Mouse (Mus musculus) forebrain, embryonic 15.5 days (tissue): Measurements from ENCODE around the gene Gnai2. TPM values are rescaled to one million over a fixed set of nuclear protein-coding genes. Genes with fewer than 3 reads are reported as not detected.
A peak's percentile ranks its signal among the peaks of the same experiment; 100 is the strongest.

Experiments
- ATAC-seq: fragments of 200-750 bp; cut with Nextera tagmentation; replicated peaks from 2 replicates; pipeline ENCODE4 v1.8.0; 2017; ENCODE audit warnings: mild to moderate bottlenecking, moderate TSS enrichment, moderate library complexity
- H3K27ac ChIP-seq: fragments of 300-500 bp; sonication (generic); replicated peaks from 2 replicates; pipeline ENCODE4 v1.5.1; 2015; ENCODE audit warnings: mild to moderate bottlenecking, inconsistent platforms
- H3K27me3 ChIP-seq: fragments of 300-500 bp; sonication (generic); 2 replicates; pipeline ENCODE4 v1.6.1; 2015; ENCODE audit warnings: inconsistent platforms
- H3K36me3 ChIP-seq: fragments of 300-500 bp; sonication (generic); 2 replicates; pipeline ENCODE4 v1.6.1; 2015; ENCODE audit warnings: mild to moderate bottlenecking, inconsistent platforms
- H3K4me1 ChIP-seq: fragments of 300-500 bp; sonication (generic); 2 replicates; pipeline ENCODE4 v1.6.1; 2015; ENCODE audit warnings: inconsistent platforms
- H3K4me2 ChIP-seq: fragments of 300-500 bp; sonication (generic); replicated peaks from 2 replicates; pipeline ENCODE4 v1.6.1; 2015; ENCODE audit warnings: mild to moderate bottlenecking, inconsistent platforms
- H3K4me3 ChIP-seq: fragments of 300-500 bp; sonication (generic); 2 replicates; pipeline ENCODE4 v1.5.1; 2015; ENCODE audit warnings: mild to moderate bottlenecking, inconsistent platforms
- H3K9ac ChIP-seq: fragments of 300-500 bp; sonication (generic); replicated peaks from 2 replicates; pipeline ENCODE4 v1.6.1; 2015; ENCODE audit warnings: mild to moderate bottlenecking, inconsistent platforms
- H3K9me3 ChIP-seq: fragments of 300-500 bp; sonication (generic); 2 replicates; pipeline ENCODE4 v1.6.1; 2016; ENCODE audit warnings: inconsistent platforms
- WGBS: fragments of 180-500 bp; shearing (Covaris S2); methylation state at CpG from one replicate; pipeline ENCODE4 v1.1.7; 2015; ENCODE audit warnings: mixed read lengths; 5-methylcytosine and 5-hydroxymethylcytosine counted together
- polyA plus RNA-seq: library from polyadenylated mRNA; unstranded; fragments of >200 nt; fragmentation: Nextera tagmentation; extraction: Ambion mirVana; gene quantifications from 2 replicates; pipeline ENCODE4 v1.2.1, GENCODE M21; 2015

Gnai2 gene
- polyA plus RNA-seq, 1 experiment from 2014 or later: 338 TPM

- 78% methylated on average over 4 of the region's 4 CpGs for WGBS
- no peaks in the 10 kb centered on the region for H3K27me3 ChIP-seq
- H3K4me2 ChIP-seq: no peak overlapping the region
- ATAC-seq: no peak
- H3K27ac ChIP-seq: no peak overlapping the region
- no peak overlapping the region for H3K4me3 ChIP-seq
- H3K4me1 ChIP-seq: peaks cover 24% of the 10 kb centered on the region
- peaks cover 52% of the 10 kb centered on the region for H3K36me3 ChIP-seq
- no peak overlapping the region for H3K9ac ChIP-seq
- H3K9me3 ChIP-seq: no peaks in the 10 kb centered on the region
Measured at GRCm38 (mm10) chr9:107615035-107615434, 20.1 kb downstream of the Gnai2 start.

- no peaks in the 10 kb centered on the region for H3K9me3 ChIP-seq
- peaks cover 34% of the 10 kb centered on the region for H3K36me3 ChIP-seq
- peak overlapping the region; percentile 98 for H3K27ac ChIP-seq
- peak overlapping the region; percentile 39 for H3K4me3 ChIP-seq
- peak overlapping the region; percentile 72 for H3K4me2 ChIP-seq
- H3K4me1 ChIP-seq: peaks cover 22% of the 10 kb centered on the region
- peak overlapping the region; percentile 62 for H3K9ac ChIP-seq
- 8% methylated on average over 12 of the region's 12 CpGs for WGBS
- H3K27me3 ChIP-seq: no peaks in the 10 kb centered on the region
- ATAC-seq: peak; percentile 34
Measured at GRCm38 (mm10) chr9:107612945-107613569, 22.1 kb downstream of the Gnai2 start.

GRCm38 (mm10) chr9:107612191-107612944 is 22.8 kb downstream of the Gnai2 start:
- Histone ChIP-seq H3K27me3 (no peaks in the 10 kb centered on the region), H3K4me2 (peak overlapping the region; percentile 72), H3K9me3 (no peaks in the 10 kb centered on the region), H3K27ac (peak overlapping the region; percentile 98), H3K4me3 (peak overlapping the region; percentile 39), H3K9ac (peak overlapping the region; percentile 62), H3K36me3 (peaks cover 29% of the 10 kb centered on the region), H3K4me1 (peaks cover 25% of the 10 kb centered on the region)
- peak; percentile 94 for ATAC-seq
- WGBS: under 1% methylated on average over 46 of the region's 48 CpGs

GRCm38 (mm10) chr9:107611456-107612190 is 23.5 kb downstream of the Gnai2 start:
- H3K27me3 ChIP-seq: no peaks in the 10 kb centered on the region
- 62% methylated on average over 6 of the region's 6 CpGs for WGBS
- H3K4me1 ChIP-seq: peaks cover 25% of the 10 kb centered on the region
- peaks cover 25% of the 10 kb centered on the region for H3K36me3 ChIP-seq
- no peaks in the 10 kb centered on the region for H3K9me3 ChIP-seq
- H3K4me3 ChIP-seq: peak overlapping the region; percentile 39; the same call in 1 of the 2 replicates
- H3K4me2 ChIP-seq: peak overlapping the region; percentile 72
- H3K9ac ChIP-seq: peak overlapping the region; percentile 62
- 0 out of 2 replicates have a peak, but pooled peaks have one; percentile 0 for ATAC-seq
- H3K27ac ChIP-seq: peak overlapping the region; percentile 98

GRCm38 (mm10) chr9:107609433-107609830 is 25.7 kb downstream of the Gnai2 start:
- H3K27me3 ChIP-seq: no peaks in the 10 kb centered on the region
- H3K9me3 ChIP-seq: no peaks in the 10 kb centered on the region
- no peak overlapping the region for H3K4me3 ChIP-seq
- WGBS: 60% methylated on average over 4 of the region's 4 CpGs
- H3K4me1 ChIP-seq: peaks cover 29% of the 10 kb centered on the region
- no peak for ATAC-seq
- no peak overlapping the region for H3K27ac ChIP-seq
- H3K9ac ChIP-seq: no peak overlapping the region
- no peak overlapping the region for H3K4me2 ChIP-seq
- H3K36me3 ChIP-seq: peaks cover 3% of the 10 kb centered on the region; the same call in 1 of the 2 replicates

- no peak for ATAC-seq
- H3K9ac ChIP-seq: no peak within 1 kb of the TSS
- H3K4me3 ChIP-seq: no peak within 1 kb of the TSS
- 0 out of 2 replicates have a peak, but pooled peaks cover 2% of the 10 kb centered on the region for H3K36me3 ChIP-seq
- 36% methylated on average over 12 of the region's 12 CpGs for WGBS
- no peak within 1 kb of the TSS for H3K27ac ChIP-seq
- no peak within 1 kb of the TSS for H3K4me2 ChIP-seq
- peaks cover 29% of the 10 kb centered on the region for H3K4me1 ChIP-seq
- no peaks in the 10 kb centered on the region for H3K27me3 ChIP-seq
- H3K9me3 ChIP-seq: no peaks in the 10 kb centered on the region
Measured at GRCm38 (mm10) chr9:107608741-107609432, 26.3 kb downstream of the Gnai2 start, which contains the start of gene Sema3b. Gene Sema3b, minus strand, starts transcription at chr9:107609229.

- H3K4me2 ChIP-seq: no peak overlapping the region
- no peak overlapping the region for H3K27ac ChIP-seq
- H3K4me3 ChIP-seq: no peak overlapping the region
- H3K27me3 ChIP-seq: no peaks in the 10 kb centered on the region
- no peaks in the 10 kb centered on the region for H3K36me3 ChIP-seq
- no peak for ATAC-seq
- WGBS: 59% methylated on average over 9 of the region's 9 CpGs
- no peak overlapping the region for H3K9ac ChIP-seq
- no peaks in the 10 kb centered on the region for H3K9me3 ChIP-seq
- peaks cover 24% of the 10 kb centered on the region for H3K4me1 ChIP-seq
Measured at GRCm38 (mm10) chr9:107607653-107608245, 27.4 kb downstream of the Gnai2 start.

GRCm38 (mm10) chr9:107607036-107607435 is 28.1 kb downstream of the Gnai2 start:
- H3K9ac ChIP-seq: no peak overlapping the region
- whole genome bisulfite sequencing: 78% methylated on average over 2 of the region's 2 CpGs
- H3K4me1 ChIP-seq: peaks cover 26% of the 10 kb centered on the region
- H3K36me3 ChIP-seq: no peaks in the 10 kb centered on the region
- no peak overlapping the region for H3K27ac ChIP-seq
- no peaks in the 10 kb centered on the region for H3K27me3 ChIP-seq
- ATAC-seq: no peak
- no peak overlapping the region for H3K4me2 ChIP-seq
- no peak overlapping the region for H3K4me3 ChIP-seq
- no peaks in the 10 kb centered on the region for H3K9me3 ChIP-seq

- no peak overlapping the region for H3K27ac ChIP-seq
- ATAC-seq: no peak
- H3K27me3 ChIP-seq: no peaks in the 10 kb centered on the region
- no peak overlapping the region for H3K4me2 ChIP-seq
- no peaks in the 10 kb centered on the region for H3K36me3 ChIP-seq
- peaks cover 22% of the 10 kb centered on the region for H3K4me1 ChIP-seq
- 29% methylated on average over 9 of the region's 9 CpGs for WGBS
- no peak overlapping the region for H3K9ac ChIP-seq
- H3K4me3 ChIP-seq: no peak overlapping the region
- H3K9me3 ChIP-seq: no peaks in the 10 kb centered on the region
Measured at GRCm38 (mm10) chr9:107606591-107606990, 28.6 kb downstream of the Gnai2 start.

- H3K9me3 ChIP-seq: no peaks in the 10 kb centered on the region
- no peak overlapping the region for H3K9ac ChIP-seq
- H3K4me2 ChIP-seq: no peak overlapping the region
- no peak overlapping the region for H3K4me3 ChIP-seq
- H3K27me3 ChIP-seq: no peaks in the 10 kb centered on the region
- no peaks in the 10 kb centered on the region for H3K36me3 ChIP-seq
- WGBS: 47% methylated on average over 23 of the region's 23 CpGs
- H3K27ac ChIP-seq: no peak overlapping the region
- peaks cover 17% of the 10 kb centered on the region for H3K4me1 ChIP-seq
- ATAC-seq: no peak
Measured at GRCm38 (mm10) chr9:107605041-107605661, 30.0 kb downstream of the Gnai2 start.

GRCm38 (mm10) chr9:107603251-107603650 is 31.9 kb downstream of the Gnai2 start:
- Histone ChIP-seq H3K36me3 (no peaks in the 10 kb centered on the region), H3K4me3 (no peak overlapping the region), H3K9me3 (no peaks in the 10 kb centered on the region), H3K27me3 (no peaks in the 10 kb centered on the region), H3K4me1 (peaks cover 13% of the 10 kb centered on the region), H3K4me2 (no peak overlapping the region), H3K27ac (no peak overlapping the region), H3K9ac (no peak overlapping the region)
- WGBS: 81% methylated on average over 6 of the region's 6 CpGs
- ATAC-seq: no peak
